In the genomic region with DNA sequence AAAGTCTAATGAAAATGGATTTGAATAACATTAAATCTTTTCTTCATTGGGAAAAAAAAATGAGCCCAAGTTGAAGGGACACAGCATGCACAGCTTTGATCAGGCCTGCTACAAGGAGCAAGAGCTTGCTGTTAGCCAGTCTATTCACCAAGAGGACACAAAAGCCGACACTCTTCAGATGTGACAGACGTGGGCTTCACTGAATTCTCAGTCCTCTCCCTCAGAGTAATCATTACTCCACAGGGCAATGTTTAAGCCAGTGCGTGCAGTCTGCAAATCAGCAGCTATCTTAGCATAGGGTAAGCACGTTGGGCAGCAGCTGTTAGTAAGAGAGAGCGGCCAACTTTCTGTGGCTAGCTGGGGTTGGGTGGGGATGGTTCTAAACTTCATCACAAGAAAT, we compare ENCODE assay signal across 26 mouse cellular contexts.
DNase-seq lines count a peak whose midpoint lies in the region; ATAC-seq lines count a peak whose summit lies in the region.
"Had no signal": no experiment of that assay in that cellular context is flagged by ENCODE, and none has a peak within 500 bp of the region (broad histone marks: within the 10 kb centered on the region; RNA-seq: fewer than 3 reads in every experiment).

No protein-coding gene starts in this region.

- peak; percentile 1 to 2 for DNase-seq in kidney, postnatal 36 days
- DNase-seq in kidney, adult 11 months = no peak
- no peak for DNase-seq in gastrocnemius, adult 18-20 months (ENCODE audit: low spot score)
- no peak for DNase-seq in limb, embryonic 10.5 days (ENCODE audit: low spot score)
- DNase-seq: adrenal gland, adult 2 months; B cell, adult 2 months; cerebellum, adult 18-20 months; cerebellum, postnatal 25 days; gastrocnemius, postnatal 14 days; heart, adult 2 months; heart, postnatal 4 days; kidney, adult 18-20 months; liver; lung, postnatal 4 days; retina, postnatal 1 day; right cerebral cortex, postnatal 25 days; thymus, postnatal 25 days had no signal

- peak overlapping the region; percentile 65 for H3K27ac ChIP-seq in forebrain, embryonic 13.5 days
- peak overlapping the region; percentile 75 for H3K27ac ChIP-seq in midbrain, embryonic 12.5 days (replicated peaks)
- H3K27ac ChIP-seq in limb, embryonic 10.5 days = no peak overlapping the region
- no peak overlapping the region for H3K27ac ChIP-seq in intestine, embryonic 16.5 days (ENCODE audit: low read length)
- H3K27ac ChIP-seq: heart, adult 2 months; heart, embryonic 15.5 days; left cerebral cortex, adult 2 months; liver, embryonic 15.5 days; neural tube, embryonic 13.5 days; stomach, embryonic 15.5 days had no signal

- H3K4me1 ChIP-seq in forebrain, embryonic 13.5 days = peaks cover 6% of the 10 kb centered on the region
- peaks cover 9% of the 10 kb centered on the region for H3K4me1 ChIP-seq in midbrain, embryonic 12.5 days
- no peaks in the 10 kb centered on the region for H3K4me1 ChIP-seq in limb, embryonic 10.5 days
- no peaks in the 10 kb centered on the region for H3K4me1 ChIP-seq in intestine, embryonic 16.5 days (ENCODE audit: control insufficient read depth, insufficient read depth, low read length)
- H3K4me1 ChIP-seq: heart, embryonic 15.5 days; liver, embryonic 15.5 days; neural tube, embryonic 13.5 days; stomach, embryonic 15.5 days had no signal

- H3K9ac ChIP-seq in forebrain, embryonic 13.5 days = no peak overlapping the region
- H3K9ac ChIP-seq in midbrain, embryonic 12.5 days (replicated peaks) = no peak overlapping the region
- H3K9ac ChIP-seq in intestine, embryonic 16.5 days (ENCODE audit: low read depth, low read length) = no peak overlapping the region
- H3K9ac ChIP-seq: heart, embryonic 15.5 days; liver, embryonic 15.5 days; neural tube, embryonic 13.5 days; stomach, embryonic 15.5 days had no signal

- no peak overlapping the region for H3K4me3 ChIP-seq in forebrain, embryonic 13.5 days
- H3K4me3 ChIP-seq in midbrain, embryonic 12.5 days = no peak overlapping the region
- no peak overlapping the region for H3K4me3 ChIP-seq in limb, embryonic 10.5 days
- no peak overlapping the region for H3K4me3 ChIP-seq in intestine, embryonic 16.5 days (ENCODE audit: low read length)
- H3K4me3 ChIP-seq: heart, adult 2 months; heart, embryonic 15.5 days; left cerebral cortex, adult 2 months; liver, embryonic 15.5 days; myocyte; neural tube, embryonic 13.5 days; stomach, embryonic 15.5 days had no signal

- 19% methylated on average over 5 of the region's 5 CpGs for whole genome bisulfite sequencing in forebrain, embryonic 13.5 days
- WGBS in midbrain, embryonic 12.5 days = 18% methylated on average over 5 of the region's 5 CpGs
- 74% methylated on average over 5 of the region's 5 CpGs for WGBS in limb, embryonic 10.5 days
- WGBS in intestine, embryonic 16.5 days = 50% methylated on average over 5 of the region's 5 CpGs

- peak; percentile 89 for ATAC-seq in forebrain, embryonic 13.5 days
- peak; percentile 96 for ATAC-seq in midbrain, embryonic 12.5 days (ENCODE audit: low FRiP score, low read depth)
- ATAC-seq in intestine, embryonic 16.5 days = no peak

- H3K36me3 ChIP-seq in forebrain, embryonic 13.5 days (ENCODE audit: poor library complexity, severe bottlenecking) = no peaks in the 10 kb centered on the region
- no peaks in the 10 kb centered on the region for H3K36me3 ChIP-seq in midbrain, embryonic 12.5 days
- H3K36me3 ChIP-seq in limb, embryonic 10.5 days = no peaks in the 10 kb centered on the region
- H3K36me3 ChIP-seq in intestine, embryonic 16.5 days (ENCODE audit: control insufficient read depth, insufficient read depth, low read length) = no peaks in the 10 kb centered on the region
- H3K36me3 ChIP-seq: heart, embryonic 15.5 days; liver, embryonic 15.5 days; neural tube, embryonic 13.5 days; stomach, embryonic 15.5 days had no signal

- no peak overlapping the region for H3K4me2 ChIP-seq in forebrain, embryonic 13.5 days
- H3K4me2 ChIP-seq in midbrain, embryonic 12.5 days (replicated peaks) = 0 out of 2 replicates have a peak overlapping the region, but pooled peaks have one; percentile 2
- no peak overlapping the region for H3K4me2 ChIP-seq in intestine, embryonic 16.5 days (ENCODE audit: low read depth, low read length)
- H3K4me2 ChIP-seq: heart, embryonic 15.5 days; liver, embryonic 15.5 days; neural tube, embryonic 13.5 days; stomach, embryonic 15.5 days had no signal

- no peaks in the 10 kb centered on the region for H3K9me3 ChIP-seq in forebrain, embryonic 13.5 days (replicated peaks)
- H3K9me3 ChIP-seq in midbrain, embryonic 12.5 days = no peaks in the 10 kb centered on the region
- no peaks in the 10 kb centered on the region for H3K9me3 ChIP-seq in limb, embryonic 10.5 days (replicated peaks)
- no peaks in the 10 kb centered on the region for H3K9me3 ChIP-seq in intestine, embryonic 16.5 days (ENCODE audit: control insufficient read depth, low read length)
- H3K9me3 ChIP-seq: heart, embryonic 15.5 days; liver, embryonic 15.5 days; neural tube, embryonic 13.5 days; stomach, embryonic 15.5 days had no signal

- H3K27me3 ChIP-seq in forebrain, embryonic 13.5 days = no peaks in the 10 kb centered on the region
- no peaks in the 10 kb centered on the region for H3K27me3 ChIP-seq in midbrain, embryonic 12.5 days
- H3K27me3 ChIP-seq in limb, embryonic 10.5 days (ENCODE audit: low read depth, poor library complexity, severe bottlenecking) = no peaks in the 10 kb centered on the region
- no peaks in the 10 kb centered on the region for H3K27me3 ChIP-seq in intestine, embryonic 16.5 days (replicated peaks; ENCODE audit: control insufficient read depth, insufficient read depth, low read length)
- H3K27me3 ChIP-seq: heart, embryonic 15.5 days; liver, embryonic 15.5 days; neural tube, embryonic 13.5 days; stomach, embryonic 15.5 days had no signal

Comparison
In these comparisons a context has a peak if more than half of its experiments do, and no peak if none do; other contexts are left out.
1. DNase-seq: peak in kidney, postnatal 36 days (2 of 2); none in kidney, adult 11 months (single experiment), gastrocnemius, adult 18-20 months (single experiment) and limb, embryonic 10.5 days (single experiment).
2. H3K27ac ChIP-seq: peak in forebrain, embryonic 13.5 days (single experiment) and midbrain, embryonic 12.5 days (single experiment); none in limb, embryonic 10.5 days (single experiment) and intestine, embryonic 16.5 days (single experiment).